Mouse (Mus musculus) brain, embryonic 18.5 days (tissue): ENCODE results near the gene Gm45716.
A peak's percentile ranks its signal among the peaks of the same experiment; 100 is the strongest.

ENCODE experiments used
- DNase-seq: peaks from one replicate; pipeline ENCODE4 v3.0.0-alpha.2; 2012; ENCODE audit warnings: low read depth, low spot score

Gm45716 gene

DNA sequence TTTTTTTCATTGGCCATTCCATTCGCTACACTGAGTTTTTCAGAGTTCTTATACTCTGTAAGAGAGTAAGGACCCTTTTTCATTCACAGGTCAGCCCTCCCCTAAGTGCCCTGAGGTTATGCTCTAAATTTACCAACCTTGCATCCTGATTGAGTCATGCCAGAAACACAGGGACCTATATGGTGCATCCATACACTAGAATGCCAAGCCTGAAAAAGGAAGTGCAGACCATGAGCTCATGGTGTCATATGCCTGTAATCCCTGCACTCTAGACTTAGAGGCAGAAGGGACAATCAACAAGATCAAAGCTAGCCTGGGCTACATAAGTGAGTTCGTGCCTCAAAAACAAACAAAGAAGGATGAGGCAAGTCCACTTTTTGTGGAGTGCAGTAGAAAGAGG lies 13.3 kb downstream of the Gm45716 start:
- no peak for DNase-seq

DNA sequence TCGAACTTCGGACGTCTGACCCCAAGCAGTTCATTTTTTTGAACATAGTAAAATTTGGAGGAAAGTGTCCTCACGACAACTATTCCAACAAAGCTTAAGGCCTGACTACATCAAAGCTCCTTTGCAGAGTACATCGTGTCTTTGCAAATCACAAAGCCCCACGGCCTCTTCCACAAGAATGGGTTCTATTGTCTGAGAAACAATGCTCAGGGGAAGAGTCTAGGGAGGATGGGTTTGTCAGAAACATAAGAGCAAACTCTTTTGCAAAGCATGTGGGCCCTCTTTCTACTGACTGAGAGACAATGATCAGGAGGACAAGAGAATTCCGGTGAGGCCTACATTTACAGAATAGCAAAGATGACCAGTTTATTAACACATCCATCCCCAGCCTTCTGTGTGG lies 26.8 kb downstream of the Gm45716 start:
- no peak for DNase-seq

- DNase-seq, result no peak
These were observed 32.7 kb downstream of the Gm45716 start for GRCm38 (mm10) chr11:90220022-90220645.

GRCm38 (mm10) chr11:90220750-90221149 lies 33.3 kb downstream of the Gm45716 start:
- no peak for DNase-seq

- DNase-seq, result no peak
These were observed 37.5 kb downstream of the Gm45716 start for GRCm38 (mm10) chr11:90224914-90225470.

DNA sequence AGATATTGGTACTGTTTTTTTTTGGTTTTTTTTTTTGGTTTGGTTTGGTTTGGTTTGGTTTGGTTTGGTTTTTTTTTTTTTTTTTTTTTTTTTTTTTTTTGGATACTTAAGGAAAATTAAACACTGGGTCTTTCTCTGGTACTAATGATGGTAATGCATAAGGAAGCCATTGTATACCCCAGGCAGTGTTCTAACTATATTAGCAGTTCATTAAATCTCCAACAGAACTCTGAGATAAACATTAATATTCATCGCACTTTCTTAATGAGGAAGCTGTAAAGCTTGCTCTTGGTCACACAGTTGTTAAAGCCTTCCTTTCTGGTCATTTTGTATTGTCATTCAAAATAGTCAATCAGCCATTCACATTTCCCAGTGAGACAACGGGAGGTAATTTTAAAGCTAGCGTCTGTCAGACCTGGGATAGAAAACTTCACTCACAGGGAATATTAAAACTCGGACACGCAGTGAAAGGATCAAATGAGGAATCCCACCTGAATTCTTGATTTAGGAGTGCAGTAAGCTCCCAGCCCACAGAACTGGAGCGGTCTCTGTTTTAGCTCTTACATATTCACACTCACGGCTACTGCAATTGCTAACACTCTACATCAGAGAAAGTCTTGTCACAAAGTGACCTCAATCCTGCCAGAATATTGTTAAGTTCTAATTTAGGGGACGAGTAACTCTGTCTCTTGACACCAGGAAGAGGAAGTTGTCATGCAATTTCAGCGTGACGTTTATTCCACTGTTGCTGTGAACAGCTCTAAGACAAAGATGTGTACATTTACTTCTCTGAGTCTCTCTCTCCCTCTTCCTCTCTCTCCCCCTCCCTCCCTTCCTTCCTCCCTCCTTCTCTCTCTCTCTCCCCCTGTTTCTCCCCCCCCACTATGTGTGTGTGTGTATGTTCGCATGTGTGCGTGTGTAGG lies 39.8 kb downstream of the Gm45716 start:
- no peak for DNase-seq

- no peak for DNase-seq
These were observed 40.9 kb downstream of the Gm45716 start for GRCm38 (mm10) chr11:90228251-90228949.

DNA sequence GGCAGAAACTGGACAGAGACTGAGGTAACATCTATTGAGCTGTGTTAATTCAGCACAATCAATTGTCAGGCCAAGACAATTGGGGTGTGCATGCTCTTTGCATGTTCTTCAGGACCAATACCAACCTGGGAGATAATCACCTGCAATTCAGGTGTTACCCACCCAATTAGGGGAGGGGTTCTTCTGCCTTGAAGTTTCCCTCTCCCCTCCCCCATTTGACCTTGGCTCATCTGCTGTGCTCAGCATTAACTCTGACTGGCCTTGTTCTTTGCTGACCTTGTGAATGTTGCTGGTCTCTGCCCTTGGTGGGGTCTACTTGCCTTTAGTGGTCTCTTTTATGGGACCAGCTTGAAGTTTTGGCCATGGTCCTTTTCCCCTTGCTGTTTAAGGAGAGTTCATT lies 42.3 kb downstream of the Gm45716 start:
- DNase-seq, result no peak

DNA sequence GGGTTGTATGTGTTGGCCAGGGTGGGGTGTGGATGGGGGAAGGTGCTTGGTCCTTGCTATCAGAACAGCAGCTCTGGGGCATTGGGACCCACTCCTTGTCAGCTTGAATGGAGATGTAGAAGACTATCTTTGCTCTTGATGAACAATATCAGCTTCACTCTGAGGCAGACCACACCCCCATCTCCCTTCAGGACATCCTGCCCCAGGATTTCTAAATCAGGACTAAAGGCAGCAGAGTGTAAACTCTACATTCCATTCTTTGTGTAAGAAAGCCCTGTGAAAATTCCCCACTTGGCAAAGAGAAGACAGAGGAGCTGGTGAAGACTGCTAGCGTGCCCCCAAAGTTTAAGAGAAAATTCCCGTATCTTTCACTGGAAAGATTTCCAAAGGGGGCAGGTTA lies 43.2 kb downstream of the Gm45716 start:
- no peak for DNase-seq

- DNase-seq, result no peak
These were observed 44.1 kb downstream of the Gm45716 start for GRCm38 (mm10) chr11:90231631-90232030.

DNA sequence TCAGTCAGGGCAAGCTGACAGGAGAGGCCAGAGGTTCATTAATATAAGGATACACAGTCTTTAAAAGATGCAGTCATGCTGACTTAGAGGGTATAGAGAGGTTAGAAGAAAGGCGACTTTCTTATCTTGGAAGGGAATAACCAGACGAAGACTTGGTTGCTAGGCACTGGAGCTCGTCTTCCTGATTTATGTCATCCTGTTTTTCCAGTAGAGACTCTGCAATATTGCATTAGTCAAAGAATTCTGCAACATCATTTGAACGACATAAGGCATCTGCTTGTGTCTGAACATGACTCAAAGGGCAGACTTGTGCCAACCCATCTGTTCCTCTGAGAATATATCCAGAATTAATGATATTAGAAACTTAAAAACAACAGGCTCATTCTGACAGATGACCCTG lies 45.2 kb downstream of the Gm45716 start:
- peak; percentile 12 for DNase-seq

- DNase-seq, result no peak
These were observed 47.7 kb downstream of the Gm45716 start for GRCm38 (mm10) chr11:90235221-90235620.

- no peak for DNase-seq
These were observed 50.1 kb downstream of the Gm45716 start for GRCm38 (mm10) chr11:90237616-90238015.

DNA sequence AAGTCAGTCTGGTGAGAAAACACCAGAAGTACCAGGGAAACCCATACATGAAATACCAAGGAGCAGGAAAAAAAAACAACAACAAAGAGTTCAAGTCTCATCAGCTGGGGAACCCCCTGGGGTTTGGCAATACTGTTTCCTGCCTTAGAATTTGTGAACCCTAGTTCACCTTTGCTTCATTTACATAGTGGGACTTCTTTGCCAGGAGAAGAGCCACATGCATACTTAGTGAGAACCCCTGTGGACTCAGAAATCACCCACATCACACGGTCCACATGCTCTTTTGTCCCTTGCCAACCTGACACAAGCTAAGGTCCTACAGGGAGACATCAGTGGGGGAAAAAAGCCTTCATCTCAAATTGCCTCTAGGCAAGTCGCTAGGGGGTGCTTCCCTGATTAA lies 51.2 kb downstream of the Gm45716 start:
- no peak for DNase-seq

DNA sequence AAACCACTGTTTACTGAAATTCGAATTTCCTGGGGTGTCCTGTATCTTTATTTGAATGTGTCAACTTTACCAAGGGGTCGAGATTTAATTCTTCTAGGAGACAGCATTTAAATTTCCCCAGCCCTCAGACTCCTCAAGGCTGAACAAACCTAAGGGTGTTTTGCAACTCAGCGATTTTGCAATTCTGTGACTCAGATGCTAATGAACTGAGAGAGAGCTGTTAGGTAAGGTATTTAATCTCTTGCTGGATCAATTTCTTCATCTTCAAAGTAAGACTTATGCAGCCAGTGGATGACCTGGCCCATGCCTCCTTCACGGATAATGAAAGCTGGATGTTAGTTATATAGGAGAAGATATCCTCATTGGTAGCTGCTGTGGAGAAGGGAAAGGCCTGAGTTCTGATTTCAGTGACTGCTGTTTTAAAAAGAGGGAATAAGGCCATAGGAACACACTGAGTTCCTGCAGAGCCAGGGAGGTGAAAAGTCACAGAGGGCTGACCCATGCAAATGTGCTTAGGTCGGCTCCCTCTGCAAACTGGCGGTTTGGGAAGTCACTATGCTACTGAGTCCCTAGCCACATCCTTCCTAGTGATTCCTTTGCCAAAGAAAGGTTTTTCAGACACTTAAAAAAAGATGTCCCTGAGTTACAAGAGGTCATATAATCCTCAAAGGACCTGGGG lies 53.3 kb downstream of the Gm45716 start:
- no peak for DNase-seq

GRCm38 (mm10) chr11:90241874-90242273 lies 54.4 kb downstream of the Gm45716 start:
- no peak for DNase-seq

DNA sequence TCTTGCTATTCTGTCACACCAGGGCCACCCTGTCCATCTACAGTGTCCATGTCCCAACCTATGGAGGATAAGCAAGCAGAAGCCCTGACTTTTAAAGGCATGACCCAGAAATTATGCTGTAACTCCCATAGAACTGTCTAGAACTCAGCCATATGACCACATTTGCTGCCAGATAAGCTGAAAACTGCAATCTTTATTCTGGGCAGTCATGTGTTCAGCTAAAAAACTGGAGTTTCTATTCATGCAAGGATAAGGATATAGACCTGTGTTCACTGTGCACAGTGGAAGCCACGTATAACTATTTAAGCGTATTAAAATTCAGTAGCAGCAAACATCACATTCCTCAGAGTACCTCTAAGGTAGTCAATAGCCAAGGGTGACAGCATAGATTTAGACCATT lies 55.8 kb downstream of the Gm45716 start:
- DNase-seq, result no peak

DNA sequence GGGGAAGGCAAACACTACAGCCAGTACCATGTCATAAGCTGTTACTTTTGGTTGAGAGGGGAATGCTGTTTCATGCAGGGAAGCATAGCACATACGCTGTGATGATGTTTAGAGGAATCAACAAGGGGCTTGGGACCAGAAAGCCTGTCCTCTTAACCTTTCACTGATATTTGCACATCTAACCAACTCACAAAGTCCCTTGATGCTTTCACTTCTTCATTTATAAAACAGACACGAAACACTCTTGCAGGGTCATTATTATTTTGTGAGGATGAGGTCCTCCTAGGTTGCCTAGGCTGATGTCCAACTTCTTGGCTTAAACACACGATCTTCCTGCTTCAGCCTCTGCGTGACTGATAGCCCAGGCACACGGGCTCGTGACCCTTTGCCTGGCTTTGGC lies 58.1 kb downstream of the Gm45716 start:
- DNase-seq, result no peak

DNA sequence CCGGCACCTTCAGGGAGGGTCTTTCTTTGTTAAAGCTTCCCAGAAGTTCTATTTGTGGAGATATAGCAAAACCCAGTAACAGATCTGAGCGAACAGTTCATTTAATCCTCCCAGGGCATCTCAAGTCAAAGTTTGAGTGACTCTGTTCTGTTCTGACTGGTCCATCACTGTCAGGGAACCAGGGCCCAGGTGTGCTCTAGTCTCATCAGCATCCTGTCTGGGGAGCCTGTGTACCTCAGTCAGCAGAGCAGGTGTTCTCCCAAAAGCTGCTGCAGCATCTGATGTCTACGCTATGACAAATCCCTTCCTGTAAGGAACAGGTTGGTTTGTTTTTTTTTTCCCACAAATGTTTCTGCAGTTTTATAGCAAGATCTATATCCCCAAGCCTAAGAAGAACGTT lies 59.2 kb downstream of the Gm45716 start:
- no peak for DNase-seq

GRCm38 (mm10) chr11:90247793-90248192 lies 60.3 kb downstream of the Gm45716 start:
- DNase-seq, result no peak

DNA sequence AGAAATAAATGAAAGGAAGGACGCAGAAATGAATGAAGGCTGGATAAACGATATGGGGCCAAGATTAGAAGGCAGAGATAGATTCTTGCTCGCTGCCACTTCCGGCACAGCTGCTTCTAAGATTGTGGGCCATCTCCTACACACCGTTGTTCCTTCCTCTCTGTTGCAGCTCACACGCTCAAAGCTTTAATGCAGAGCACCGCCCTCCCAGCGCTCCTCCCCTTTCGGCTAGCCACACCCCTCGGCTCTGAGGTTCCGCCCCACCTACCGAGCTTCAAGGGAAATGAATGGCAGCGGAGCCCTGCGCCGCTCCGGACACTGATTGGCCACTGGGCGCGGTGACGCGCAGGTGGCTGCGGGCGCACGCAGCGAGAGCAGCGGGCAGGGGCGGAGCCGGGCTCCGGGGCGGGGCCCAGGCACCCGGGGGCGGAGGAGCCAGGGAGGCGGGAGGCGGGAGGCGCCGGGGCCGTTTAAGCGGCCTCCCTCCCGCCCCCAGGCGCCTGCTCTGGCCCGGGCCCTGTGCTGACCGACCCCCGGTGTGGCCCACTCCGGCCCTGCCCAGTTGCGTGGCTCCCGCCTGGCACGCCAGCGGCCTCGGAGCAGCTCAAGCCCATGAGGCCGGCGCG lies 61.7 kb downstream of the Gm45716 start, which contains the start of gene Mmd:
Gene Mmd, plus strand, starts transcription at position 432 of the 626 bp plus-strand sequence.
- peak; percentile 96 for DNase-seq
